Mouse (Mus musculus) limb, embryonic 11.5 days (tissue): ENCODE measurements around the gene Sox4. TPM values are rescaled to one million over a fixed set of nuclear protein-coding genes. Genes with fewer than 3 reads are reported as not detected.

Source experiments
- ATAC-seq: fragments of 200-750 bp; cut with Nextera tagmentation; 2 replicates; pipeline ENCODE4 v1.8.0; 2017; ENCODE audit warnings: low read depth; ENCODE audit not compliant: insufficient number of reproducible peaks, low FRiP score, low TSS enrichment
- DNase-seq: peaks from one replicate; pipeline ENCODE4 v3.0.0-alpha.2; 2015; ENCODE audit warnings: low spot score
- H3K27ac ChIP-seq: fragments of 300-500 bp; sonication (generic); replicated peaks from 2 replicates; pipeline ENCODE4 v1.5.1; 2014; ENCODE audit warnings: low read depth, mild to moderate bottlenecking, low read length
- H3K27me3 ChIP-seq: fragments of 300-500 bp; sonication (generic); 2 replicates; pipeline ENCODE4 v1.6.1; 2014; ENCODE audit warnings: mild to moderate bottlenecking, low read length, mixed read lengths; ENCODE audit not compliant: control insufficient read depth, insufficient read depth
- H3K36me3 ChIP-seq: fragments of 300-500 bp; sonication (generic); 2 replicates; pipeline ENCODE4 v1.6.1; 2014; ENCODE audit warnings: mild to moderate bottlenecking, low read length, moderate library complexity, mixed read lengths; ENCODE audit not compliant: control insufficient read depth, insufficient read depth
- H3K4me1 ChIP-seq: fragments of 300-500 bp; sonication (generic); 2 replicates; pipeline ENCODE4 v1.6.1; 2014; ENCODE audit warnings: low read length, mixed read lengths; ENCODE audit not compliant: control insufficient read depth, insufficient read depth
- H3K4me2 ChIP-seq: fragments of 300-500 bp; sonication (generic); 2 replicates; pipeline ENCODE4 v1.6.1; 2014; ENCODE audit warnings: low read depth, mild to moderate bottlenecking, moderate library complexity; ENCODE audit not compliant: severe bottlenecking
- H3K4me3 ChIP-seq: fragments of 300-500 bp; sonication (generic); 2 replicates; pipeline ENCODE4 v1.5.1; 2014; ENCODE audit warnings: low read depth, low read length
- H3K9ac ChIP-seq: fragments of 300-500 bp; sonication (generic); 2 replicates; pipeline ENCODE4 v1.6.1; 2014; ENCODE audit warnings: mild to moderate bottlenecking, low read length
- H3K9me3 ChIP-seq: fragments of 300-500 bp; sonication (generic); 2 replicates; pipeline ENCODE4 v1.6.1; 2016; ENCODE audit warnings: low read length; ENCODE audit not compliant: control insufficient read depth
- WGBS: fragments of 180-500 bp; shearing (Covaris S2); extraction: QIAGEN DNeasy Blood & Tissue Kit; methylation state at CpG from one replicate; pipeline ENCODE4 v1.1.7; 2014; 5-methylcytosine and 5-hydroxymethylcytosine counted together
- polyA plus RNA-seq: library from polyadenylated mRNA; unstranded; fragments of >200 nt; fragmentation: Nextera tagmentation; extraction: Ambion mirVana; gene quantifications from 2 replicates; pipeline ENCODE4 v1.2.1, GENCODE M21; 2014

The Sox4 gene
- polyA plus RNA-seq, 1 experiment from 2014 or later: 117 TPM

DNA sequence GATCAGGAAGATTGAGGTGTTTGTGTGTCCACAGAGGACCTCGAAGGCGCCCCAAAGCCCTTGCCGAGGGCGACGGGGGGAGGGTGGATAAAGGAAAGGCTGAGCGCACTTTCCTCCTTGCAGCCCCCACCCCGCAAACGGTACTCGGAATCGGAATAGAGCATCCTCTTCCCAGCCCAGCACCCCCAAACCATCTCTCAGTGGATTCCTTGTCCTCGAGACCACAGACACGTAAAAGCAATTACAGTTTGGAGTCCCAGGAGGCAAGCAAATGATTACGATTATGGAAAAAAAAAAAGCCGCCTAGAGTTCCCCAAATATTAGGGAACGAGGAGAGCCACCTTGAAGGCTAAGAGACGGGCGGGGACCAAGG lies 5.5 kb upstream of the Sox4 start:
- ATAC-seq (no peak), DNase-seq (no peak)
- H3K4me3 ChIP-seq: peak overlapping the region; percentile 43
- peaks cover 9% of the 10 kb centered on the region; the same call in 1 of the 2 replicates for H3K4me1 ChIP-seq
- peak overlapping the region; percentile 89 for H3K27ac ChIP-seq
- no peaks in the 10 kb centered on the region for H3K27me3 ChIP-seq
- peak overlapping the region; percentile 59 for H3K9ac ChIP-seq
- H3K4me2 ChIP-seq: peak overlapping the region; percentile 97
- H3K36me3 ChIP-seq: no peaks in the 10 kb centered on the region
- no peaks in the 10 kb centered on the region for H3K9me3 ChIP-seq
- WGBS: under 1% methylated on average over 17 of the region's 17 CpGs

DNA sequence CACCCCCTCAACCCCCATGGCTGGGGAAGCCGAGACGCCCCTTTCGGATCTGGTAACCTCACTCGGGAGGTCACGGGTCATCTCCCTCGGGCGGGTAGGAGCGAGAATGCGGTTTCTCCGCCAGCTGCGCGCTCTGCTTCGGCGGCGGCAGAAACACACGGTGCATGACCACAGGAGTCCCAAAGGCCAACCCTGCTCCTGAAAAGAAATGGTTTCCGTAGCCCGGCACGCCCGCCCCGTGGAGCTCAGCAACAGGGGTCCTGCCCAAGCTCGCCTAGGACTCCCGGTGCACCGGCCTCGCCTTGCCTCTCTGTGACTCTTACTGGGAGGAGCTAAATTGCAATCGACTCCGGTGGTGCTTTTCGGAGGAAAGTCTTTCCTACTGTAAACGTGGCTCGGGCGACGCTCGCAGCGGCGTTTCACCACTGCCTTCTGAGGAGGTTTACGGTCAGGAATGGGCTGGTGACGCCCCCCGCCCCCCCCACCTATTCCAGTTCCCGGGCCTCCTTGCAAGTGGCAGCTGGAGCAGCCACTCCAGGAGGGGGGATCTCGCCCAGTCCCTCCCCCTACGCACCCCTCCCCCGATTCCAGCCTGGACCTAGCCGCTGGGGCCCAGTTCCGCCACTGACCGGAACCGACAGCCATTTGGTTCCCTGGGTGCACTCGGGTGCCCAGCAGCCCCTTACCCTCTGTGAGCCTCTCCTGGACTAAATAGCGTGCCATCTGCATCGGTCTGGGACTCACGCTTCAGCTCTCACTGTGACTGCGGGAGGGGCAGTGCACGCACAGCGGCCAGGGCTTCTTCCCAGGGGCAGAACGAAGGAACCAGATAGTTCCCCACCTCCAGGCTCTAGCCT lies 4.9 kb upstream of the Sox4 start:
- peak overlapping the region; percentile 89 for H3K27ac ChIP-seq
- H3K36me3 ChIP-seq: no peaks in the 10 kb centered on the region
- peak overlapping the region; percentile 59 for H3K9ac ChIP-seq
- peak overlapping the region; percentile 43 for H3K4me3 ChIP-seq
- H3K4me1 ChIP-seq: peaks cover 10% of the 10 kb centered on the region; the same call in 1 of the 2 replicates
- H3K9me3 ChIP-seq: no peaks in the 10 kb centered on the region
- ATAC-seq (peak; percentile 59), DNase-seq (peak; percentile 85)
- H3K27me3 ChIP-seq: no peaks in the 10 kb centered on the region
- peak overlapping the region; percentile 97 for H3K4me2 ChIP-seq
- WGBS: under 1% methylated on average over 54 of the region's 54 CpGs

DNA sequence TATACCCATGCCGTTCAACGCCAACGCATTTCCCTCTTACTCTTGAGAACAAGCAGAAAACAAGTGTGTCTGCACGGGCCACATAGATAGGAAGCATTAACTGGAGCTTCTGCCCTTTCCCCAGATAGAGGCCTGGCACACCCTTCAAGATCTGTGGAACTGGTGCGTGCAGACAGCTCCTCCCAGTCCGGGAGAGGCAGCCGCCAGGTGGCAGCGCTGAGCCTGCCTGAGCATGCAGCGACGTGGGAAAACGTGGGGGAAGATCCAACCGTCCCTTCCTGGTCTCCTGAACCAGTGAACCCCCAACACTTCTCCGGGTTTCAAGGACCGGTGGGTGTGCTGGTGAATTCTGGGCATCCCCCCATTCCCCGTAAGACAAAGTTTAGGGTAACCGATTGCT lies 4.3 kb upstream of the Sox4 start:
- WGBS: 4% methylated on average over 16 of the region's 16 CpGs
- peak; percentile 96 for DNase-seq
- peak overlapping the region; percentile 89 for H3K27ac ChIP-seq

DNA sequence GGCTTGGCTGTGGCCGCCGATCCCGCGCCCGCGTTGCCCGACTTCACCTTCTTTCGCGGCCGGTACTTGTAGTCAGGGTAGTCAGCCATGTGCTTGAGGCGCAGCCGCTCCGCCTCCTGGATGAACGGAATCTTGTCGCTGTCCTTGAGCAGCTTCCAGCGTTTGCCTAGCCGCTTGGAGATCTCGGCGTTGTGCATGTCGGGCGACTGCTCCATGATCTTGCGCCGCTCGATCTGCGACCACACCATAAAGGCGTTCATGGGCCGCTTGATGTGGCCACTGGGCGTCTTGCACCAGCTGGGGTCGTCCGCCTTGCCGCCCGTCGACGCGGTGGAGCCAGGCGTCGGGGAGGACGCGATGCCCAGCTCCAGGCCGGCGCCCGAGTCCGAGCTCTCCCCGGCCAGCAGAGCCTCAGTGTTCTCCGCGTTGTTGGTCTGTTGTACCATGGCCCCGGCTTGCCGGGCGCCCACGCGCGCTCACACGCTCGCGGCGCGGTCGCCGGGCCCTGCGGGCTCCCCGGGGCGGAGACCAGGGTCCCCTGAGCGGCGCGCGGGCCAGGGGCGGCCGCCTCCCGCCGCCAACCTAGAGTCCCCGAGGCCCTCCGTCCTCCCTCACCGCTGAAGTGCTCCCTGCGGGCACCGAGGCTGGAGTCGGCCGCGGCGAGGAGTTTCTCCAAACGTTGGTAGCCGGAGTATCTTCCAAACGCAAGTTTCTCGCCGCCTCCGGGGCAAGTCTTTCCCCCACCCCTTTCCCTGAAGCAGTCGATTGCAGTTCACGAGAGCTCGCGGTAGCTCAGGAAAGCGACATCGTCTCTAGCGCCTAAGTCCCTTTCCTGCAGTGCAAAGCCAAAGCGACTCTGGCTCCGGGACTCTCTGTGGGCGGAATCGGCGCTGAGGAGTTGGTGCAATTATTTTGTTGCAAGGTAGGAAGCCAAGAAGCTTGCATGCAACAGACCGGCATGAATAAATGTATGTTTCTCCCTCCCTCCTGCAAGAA lies 639 bp downstream of the Sox4 start:
- H3K4me2 ChIP-seq: peak overlapping the region; percentile 37
- ATAC-seq: 0 out of 2 replicates have a peak, but pooled peaks have one; percentile 25

More for the DNA sequence above, 4.3 kb upstream of the Sox4 start:
- 0 out of 2 replicates have a peak, but pooled peaks have one; percentile 8 for ATAC-seq
- peak overlapping the region; percentile 43 for H3K4me3 ChIP-seq
- H3K4me1 ChIP-seq: peaks cover 10% of the 10 kb centered on the region; the same call in 1 of the 2 replicates
- peak overlapping the region; percentile 59; the same call in 1 of the 2 replicates for H3K9ac ChIP-seq
- H3K4me2 ChIP-seq: peak overlapping the region; percentile 97
- no peaks in the 10 kb centered on the region for H3K9me3 ChIP-seq
- no peaks in the 10 kb centered on the region for H3K36me3 ChIP-seq
- no peaks in the 10 kb centered on the region for H3K27me3 ChIP-seq

DNA sequence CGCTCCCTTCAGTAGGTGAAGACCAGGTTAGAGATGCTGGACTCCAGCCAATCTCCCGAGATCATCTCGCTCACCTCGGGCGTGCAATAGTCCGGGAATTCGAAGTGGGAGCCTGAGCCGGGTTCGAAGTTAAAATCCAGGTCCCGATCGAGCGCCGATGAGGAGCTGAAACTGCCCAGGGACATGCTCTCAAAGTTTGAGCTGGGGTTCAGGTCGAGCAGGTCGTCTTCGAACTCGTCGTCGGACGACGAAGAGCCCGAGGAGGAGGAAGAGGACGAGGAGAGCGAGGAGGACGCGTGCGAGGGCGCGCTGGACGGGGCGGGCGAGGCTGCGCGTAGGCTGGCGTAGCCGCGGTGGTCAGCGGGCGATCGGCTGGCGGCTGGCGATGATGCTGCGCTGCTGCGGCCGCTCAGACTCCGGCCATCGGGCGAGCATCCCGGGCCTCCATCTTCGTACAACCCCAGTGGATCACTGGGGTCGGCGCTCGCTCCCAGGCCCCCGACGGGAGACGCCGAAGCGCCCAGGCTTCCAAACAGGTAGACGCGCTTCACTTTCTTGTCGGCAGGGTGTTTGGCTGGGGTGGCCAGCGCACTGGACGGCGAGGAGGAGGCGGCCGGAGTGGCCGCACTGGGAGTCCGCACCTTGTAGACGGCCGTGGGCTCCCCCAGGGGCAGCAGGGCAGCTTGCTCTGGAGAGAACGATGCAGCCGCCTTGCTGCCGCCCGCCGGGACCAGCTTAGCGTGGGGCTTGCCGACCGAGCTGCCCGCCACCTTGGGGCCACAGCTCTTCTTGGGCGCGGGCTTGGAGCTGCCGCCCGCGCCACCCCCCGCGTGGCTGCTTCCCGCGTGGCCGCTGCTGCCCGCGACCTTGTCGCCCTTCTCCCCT lies 1.6 kb downstream of the Sox4 start:
- Histone ChIP-seq H3K4me2 (peak overlapping the region; percentile 37), H3K36me3 (no peaks in the 10 kb centered on the region), H3K4me3 (peak overlapping the region; percentile 100), H3K9me3 (no peaks in the 10 kb centered on the region), H3K27me3 (no peaks in the 10 kb centered on the region), H3K4me1 (peaks cover 12% of the 10 kb centered on the region), H3K9ac (peak overlapping the region; percentile 100), H3K27ac (peak overlapping the region; percentile 100)
- WGBS: under 1% methylated on average over 86 of the region's 92 CpGs
- no peak for ATAC-seq
- peak; percentile 73 for DNase-seq

More for the DNA sequence above, 639 bp downstream of the Sox4 start:
- 0% methylated on average over 87 of the region's 98 CpGs for WGBS
- DNase-seq: no peak
- no peaks in the 10 kb centered on the region for H3K36me3 ChIP-seq
- peak overlapping the region; percentile 100 for H3K27ac ChIP-seq
- H3K4me1 ChIP-seq: peaks cover 15% of the 10 kb centered on the region
- no peaks in the 10 kb centered on the region for H3K9me3 ChIP-seq
- peak overlapping the region; percentile 100 for H3K9ac ChIP-seq
- H3K27me3 ChIP-seq: no peaks in the 10 kb centered on the region
- peak overlapping the region; percentile 100 for H3K4me3 ChIP-seq

DNA sequence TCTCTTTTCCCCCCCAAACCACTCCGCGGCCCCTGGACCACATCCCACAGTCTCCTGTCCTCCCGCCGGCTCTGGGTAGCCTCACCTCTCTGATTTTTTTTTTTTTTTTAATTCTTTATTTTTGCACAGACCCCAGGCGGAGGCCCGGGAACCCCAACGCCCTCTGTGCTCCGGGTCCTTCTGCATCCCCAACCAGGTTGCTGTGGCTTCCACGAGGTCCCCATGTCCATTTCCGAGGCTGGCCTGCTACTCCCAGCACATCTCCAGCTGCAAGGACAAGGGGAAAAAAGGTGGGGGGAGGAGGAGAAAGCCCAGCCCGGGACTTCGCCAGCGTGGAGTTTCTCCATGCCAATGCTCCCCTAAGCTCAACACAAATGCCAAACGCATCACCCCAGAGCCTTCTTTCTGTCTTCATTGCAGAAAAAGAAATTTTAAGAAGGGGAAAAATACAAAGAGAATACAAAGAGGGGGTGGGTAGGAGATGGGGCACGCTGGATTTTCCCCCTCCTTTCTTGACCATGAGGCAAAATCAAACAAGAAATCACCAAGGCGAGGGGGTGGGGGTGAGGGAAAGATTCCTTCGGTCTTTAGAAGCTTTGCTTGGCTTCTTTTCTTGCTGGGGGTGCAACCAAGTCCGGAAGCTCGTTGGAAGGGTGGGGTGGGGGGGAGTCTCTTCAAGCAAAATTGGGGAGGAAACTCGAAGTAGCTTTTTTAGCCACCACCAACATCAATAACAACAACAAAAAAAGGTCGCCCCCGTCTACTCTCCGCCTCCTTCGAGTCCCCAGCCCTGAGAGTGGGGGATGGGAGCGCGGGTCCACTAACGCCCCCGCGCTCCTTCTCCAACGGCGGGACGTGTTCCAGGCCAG lies 2.7 kb downstream of the Sox4 start:
- peak overlapping the region; percentile 37 for H3K4me2 ChIP-seq
- WGBS: under 1% methylated on average over 32 of the region's 32 CpGs
- H3K27me3 ChIP-seq: no peaks in the 10 kb centered on the region
- DNase-seq: peak; percentile 78
- peak overlapping the region; percentile 100 for H3K9ac ChIP-seq
- no peaks in the 10 kb centered on the region for H3K9me3 ChIP-seq
- no peaks in the 10 kb centered on the region for H3K36me3 ChIP-seq
- H3K27ac ChIP-seq: peak overlapping the region; percentile 100
- H3K4me3 ChIP-seq: peak overlapping the region; percentile 100
- no peak for ATAC-seq
- H3K4me1 ChIP-seq: peaks cover 12% of the 10 kb centered on the region

GRCm38 (mm10) chr13:28950266-28950622 lies 3.3 kb downstream of the Sox4 start:
- H3K9me3 ChIP-seq: no peaks in the 10 kb centered on the region; the same call in 1 of the 2 replicates
- no peak for ATAC-seq
- peak overlapping the region; percentile 100 for H3K9ac ChIP-seq
- DNase-seq: no peak
- H3K36me3 ChIP-seq: no peaks in the 10 kb centered on the region
- no peaks in the 10 kb centered on the region for H3K27me3 ChIP-seq
- peak overlapping the region; percentile 100 for H3K4me3 ChIP-seq
- H3K27ac ChIP-seq: peak overlapping the region; percentile 100
- WGBS: under 1% methylated on average over 9 of the region's 9 CpGs
- H3K4me2 ChIP-seq: peak overlapping the region; percentile 37; the same call in 1 of the 2 replicates
- H3K4me1 ChIP-seq: peaks cover 12% of the 10 kb centered on the region
